Mouse (Mus musculus) ES-E14 (cell line): ENCODE results near the gene Cbfa2t3.

Experiments
- CHD2 ChIP-seq: IDR thresholded peaks from 2 replicates; pipeline ENCODE4 v1.6.1; 2014; ENCODE audit warnings: mild to moderate bottlenecking, low read depth, low read length, inconsistent platforms
- HCFC1 ChIP-seq: IDR thresholded peaks from 2 replicates; pipeline ENCODE4 v1.6.1; 2012; ENCODE audit warnings: low read length, inconsistent platforms, borderline replicate concordance; ENCODE audit not compliant: insufficient read depth
- MAFK ChIP-seq: IDR thresholded peaks from 2 replicates; pipeline ENCODE4 v1.6.1; 2014; ENCODE audit warnings: mild to moderate bottlenecking, low read depth, low read length, inconsistent platforms; ENCODE audit not compliant: insufficient read depth
- ZC3H11A ChIP-seq: IDR thresholded peaks from 2 replicates; pipeline ENCODE4 v1.6.1; 2012; ENCODE audit warnings: low read depth, mild to moderate bottlenecking, inconsistent platforms, low read length, borderline replicate concordance
- ZNF384 ChIP-seq: IDR thresholded peaks from 2 replicates; pipeline ENCODE4 v1.6.1; 2012; ENCODE audit warnings: low read depth, low read length, inconsistent platforms

GRCm38 (mm10) chr8:122745750-122746275, 46.9 kb upstream of the Cbfa2t3 start:
- TF ChIP-seq ZC3H11A: no peak
- no peak for TF ChIP-seq ZNF384
- no peak for TF ChIP-seq HCFC1
- no peak for TF ChIP-seq MAFK
- no peak for TF ChIP-seq CHD2
